Mouse (Mus musculus) midbrain, embryonic 12.5 days (tissue): Measurements from ENCODE around the gene Gal3st3. TPM values are rescaled to one million over a fixed set of nuclear protein-coding genes. Genes with fewer than 3 reads are reported as not detected.

Source experiments
- ATAC-seq: fragments of 200-750 bp; cut with Nextera tagmentation; 2 replicates; pipeline ENCODE4 v1.8.0; 2017; ENCODE audit warnings: low read depth, moderate TSS enrichment, moderate library complexity; ENCODE audit not compliant: low FRiP score
- H3K27ac ChIP-seq: fragments of 300-500 bp; sonication (generic); replicated peaks from 2 replicates; pipeline ENCODE4 v1.5.1; 2016; ENCODE audit warnings: mild to moderate bottlenecking
- H3K27me3 ChIP-seq: fragments of 300-500 bp; sonication (generic); 2 replicates; pipeline ENCODE4 v1.6.1; 2016; ENCODE audit warnings: mild to moderate bottlenecking
- H3K36me3 ChIP-seq: fragments of 300-500 bp; sonication (generic); 2 replicates; pipeline ENCODE4 v1.6.1; 2016
- H3K4me1 ChIP-seq: fragments of 300-500 bp; sonication (generic); 2 replicates; pipeline ENCODE4 v1.6.1; 2016
- H3K4me2 ChIP-seq: fragments of 300-500 bp; sonication (generic); replicated peaks from 2 replicates; pipeline ENCODE4 v1.6.1; 2016; ENCODE audit warnings: mild to moderate bottlenecking, moderate library complexity
- H3K4me3 ChIP-seq: fragments of 300-500 bp; sonication (generic); 2 replicates; pipeline ENCODE4 v1.5.1; 2016; ENCODE audit warnings: mild to moderate bottlenecking
- H3K9ac ChIP-seq: fragments of 300-500 bp; sonication (generic); replicated peaks from 2 replicates; pipeline ENCODE4 v1.6.1; 2016; ENCODE audit warnings: mild to moderate bottlenecking, moderate library complexity
- H3K9me3 ChIP-seq: fragments of 300-500 bp; sonication (generic); 2 replicates; pipeline ENCODE4 v1.6.1; 2016; ENCODE audit warnings: mild to moderate bottlenecking
- WGBS: fragments of 180-500 bp; shearing (Covaris S2); methylation state at CpG from one replicate; pipeline ENCODE4 v1.1.7; 2016; 5-methylcytosine and 5-hydroxymethylcytosine counted together
- polyA plus RNA-seq: library from polyadenylated mRNA; unstranded; fragments of >200 nt; fragmentation: Nextera tagmentation; extraction: Ambion mirVana; gene quantifications from 2 replicates; pipeline ENCODE4 v1.2.1, GENCODE M21; 2016

The Gal3st3 gene
- polyA plus RNA-seq, 1 experiment from 2014 or later, result 20.4 TPM

DNA sequence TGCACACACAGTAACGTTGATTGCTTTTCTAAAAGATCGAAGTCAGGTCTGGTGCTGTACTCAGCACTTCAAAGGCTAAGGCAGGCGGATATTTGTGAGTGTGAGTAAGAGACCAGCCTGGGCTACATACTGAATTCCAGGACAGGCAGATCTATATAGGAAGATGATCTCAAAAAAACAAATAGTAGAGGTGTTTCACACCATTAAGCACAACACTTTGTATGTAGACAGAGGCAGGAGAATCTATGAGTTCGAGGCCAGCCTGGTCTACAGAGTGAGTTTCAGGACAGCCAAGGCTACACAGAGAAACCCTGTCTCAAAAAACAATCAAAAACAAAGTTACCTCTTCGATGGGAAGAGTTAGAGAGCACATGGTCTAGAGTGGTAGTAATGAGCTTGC is 22.4 kb upstream of the Gal3st3 start:
- no peaks in the 10 kb centered on the region for H3K27me3 ChIP-seq
- H3K36me3 ChIP-seq, result peaks cover 66% of the 10 kb centered on the region
- H3K4me3 ChIP-seq, result no peak overlapping the region
- peaks cover 24% of the 10 kb centered on the region for H3K4me1 ChIP-seq
- H3K27ac ChIP-seq, result no peak overlapping the region
- H3K4me2 ChIP-seq, result no peak overlapping the region
- ATAC-seq, result no peak
- WGBS, result 97% methylated on average over 5 of the region's 5 CpGs
- no peaks in the 10 kb centered on the region for H3K9me3 ChIP-seq
- no peak overlapping the region for H3K9ac ChIP-seq

- Histone ChIP-seq H3K9me3 (no peaks in the 10 kb centered on the region), H3K36me3 (peaks cover 73% of the 10 kb centered on the region), H3K4me2 (no peak overlapping the region), H3K4me1 (peaks cover 18% of the 10 kb centered on the region), H3K9ac (no peak overlapping the region), H3K27ac (no peak overlapping the region), H3K4me3 (no peak overlapping the region), H3K27me3 (no peaks in the 10 kb centered on the region)
- no peak for ATAC-seq
- 91% methylated on average over 2 of the region's 2 CpGs for WGBS
Measured at GRCm38 (mm10) chr19:5276531-5276930, 21.6 kb upstream of the Gal3st3 start.

GRCm38 (mm10) chr19:5277140-5277539 is 21.0 kb upstream of the Gal3st3 start:
- Histone ChIP-seq H3K36me3 (peaks cover 79% of the 10 kb centered on the region), H3K9me3 (no peaks in the 10 kb centered on the region), H3K4me3 (no peak overlapping the region), H3K4me2 (no peak overlapping the region), H3K4me1 (peaks cover 12% of the 10 kb centered on the region), H3K27me3 (no peaks in the 10 kb centered on the region), H3K27ac (no peak overlapping the region), H3K9ac (no peak overlapping the region)
- no peak for ATAC-seq
- 89% methylated on average over 3 of the region's 3 CpGs for WGBS

GRCm38 (mm10) chr19:5278381-5278780 is 19.8 kb upstream of the Gal3st3 start:
- no peak for ATAC-seq
- H3K9me3 ChIP-seq, result no peaks in the 10 kb centered on the region
- 89% methylated on average over 8 of the region's 8 CpGs for WGBS
- no peak overlapping the region for H3K4me3 ChIP-seq
- peaks cover 6% of the 10 kb centered on the region for H3K4me1 ChIP-seq
- no peaks in the 10 kb centered on the region for H3K27me3 ChIP-seq
- H3K36me3 ChIP-seq, result peaks cover 92% of the 10 kb centered on the region
- no peak overlapping the region for H3K9ac ChIP-seq
- H3K27ac ChIP-seq, result no peak overlapping the region
- H3K4me2 ChIP-seq, result no peak overlapping the region

GRCm38 (mm10) chr19:5294972-5295735 is 3.0 kb upstream of the Gal3st3 start, which contains the start of gene Sf3b2:
TSS of gene Sf3b2 (minus strand) at chr19:5295455.
- peak within 1 kb of the TSS; percentile 91 for H3K4me2 ChIP-seq
- peak within 1 kb of the TSS; percentile 88 for H3K4me3 ChIP-seq
- ATAC-seq, result peak; percentile 93
- WGBS, result under 1% methylated on average over 46 of the region's 46 CpGs
- no peaks in the 10 kb centered on the region for H3K27me3 ChIP-seq
- H3K4me1 ChIP-seq, result peaks cover 39% of the 10 kb centered on the region
- H3K9me3 ChIP-seq, result no peaks in the 10 kb centered on the region
- peak within 1 kb of the TSS; percentile 85 for H3K9ac ChIP-seq
- H3K36me3 ChIP-seq, result peaks cover 31% of the 10 kb centered on the region
- peak within 1 kb of the TSS; percentile 89 for H3K27ac ChIP-seq

- Histone ChIP-seq H3K36me3 (peaks cover 26% of the 10 kb centered on the region), H3K27ac (peak overlapping the region; percentile 89), H3K4me1 (peaks cover 39% of the 10 kb centered on the region), H3K4me3 (peak overlapping the region; percentile 88), H3K9ac (peak overlapping the region; percentile 66), H3K27me3 (no peaks in the 10 kb centered on the region), H3K9me3 (no peaks in the 10 kb centered on the region), H3K4me2 (peak overlapping the region; percentile 66)
- 6% methylated on average over 13 of the region's 13 CpGs for WGBS
- peak; percentile 21; the same call in 1 of the 2 replicates for ATAC-seq
Measured at GRCm38 (mm10) chr19:5295736-5296075, 2.4 kb upstream of the Gal3st3 start.

GRCm38 (mm10) chr19:5296630-5297029 is 1.5 kb upstream of the Gal3st3 start:
- no peaks in the 10 kb centered on the region for H3K9me3 ChIP-seq
- ATAC-seq, result no peak
- 89% methylated on average over 5 of the region's 5 CpGs for WGBS
- H3K9ac ChIP-seq, result no peak overlapping the region
- H3K27ac ChIP-seq, result no peak overlapping the region
- peaks cover 39% of the 10 kb centered on the region for H3K4me1 ChIP-seq
- H3K27me3 ChIP-seq, result no peaks in the 10 kb centered on the region
- 0 out of 2 replicates have a peak overlapping the region, but pooled peaks have one; percentile 88 for H3K4me3 ChIP-seq
- H3K36me3 ChIP-seq, result peaks cover 16% of the 10 kb centered on the region
- H3K4me2 ChIP-seq, result no peak overlapping the region

GRCm38 (mm10) chr19:5300588-5300987 is 2.5 kb downstream of the Gal3st3 start:
- ATAC-seq, result no peak
- H3K27ac ChIP-seq, result no peak overlapping the region
- H3K4me2 ChIP-seq, result no peak overlapping the region
- 87% methylated on average over 6 of the region's 6 CpGs for WGBS
- no peaks in the 10 kb centered on the region for H3K9me3 ChIP-seq
- peaks cover 29% of the 10 kb centered on the region for H3K4me1 ChIP-seq
- H3K27me3 ChIP-seq, result no peaks in the 10 kb centered on the region
- peaks cover 29% of the 10 kb centered on the region for H3K36me3 ChIP-seq
- H3K9ac ChIP-seq, result no peak overlapping the region
- no peak overlapping the region for H3K4me3 ChIP-seq

- peaks cover 19% of the 10 kb centered on the region for H3K4me1 ChIP-seq
- no peak overlapping the region for H3K27ac ChIP-seq
- H3K4me3 ChIP-seq, result no peak overlapping the region
- ATAC-seq, result no peak
- WGBS, result 14% methylated on average over 4 of the region's 4 CpGs
- H3K27me3 ChIP-seq, result peaks cover 13% of the 10 kb centered on the region
- H3K9me3 ChIP-seq, result no peaks in the 10 kb centered on the region
- H3K4me2 ChIP-seq, result no peak overlapping the region
- H3K36me3 ChIP-seq, result peaks cover 48% of the 10 kb centered on the region
- H3K9ac ChIP-seq, result no peak overlapping the region
Measured at GRCm38 (mm10) chr19:5302455-5302854, 4.3 kb downstream of the Gal3st3 start.

DNA sequence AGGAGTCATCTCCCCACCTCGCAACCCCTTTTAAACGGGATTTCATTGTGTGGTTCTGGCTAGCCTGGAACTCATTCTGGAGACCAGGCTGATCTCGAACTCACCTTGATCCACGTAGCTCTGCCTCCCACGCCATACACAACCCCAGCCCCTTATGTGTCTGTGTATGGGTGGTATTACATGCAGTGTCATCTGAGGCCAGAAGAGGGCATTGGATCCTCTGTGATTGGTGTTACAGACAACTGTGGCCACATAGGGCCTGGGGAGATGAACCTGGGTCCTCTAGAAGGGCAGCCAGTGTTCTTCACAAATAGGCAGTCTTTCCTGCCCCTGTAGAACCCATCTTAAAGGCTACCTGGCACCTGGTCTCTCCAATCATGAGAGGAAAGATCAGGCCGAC is 8.1 kb downstream of the Gal3st3 start:
- Histone ChIP-seq H3K4me1 (no peaks in the 10 kb centered on the region), H3K27me3 (peaks cover 19% of the 10 kb centered on the region), H3K4me2 (no peak overlapping the region), H3K9ac (no peak overlapping the region), H3K9me3 (peaks cover 2% of the 10 kb centered on the region; the same call in 1 of the 2 replicates), H3K4me3 (no peak overlapping the region), H3K36me3 (peaks cover 54% of the 10 kb centered on the region), H3K27ac (no peak overlapping the region)
- WGBS, result 88% methylated on average over 6 of the region's 6 CpGs
- ATAC-seq, result no peak

- H3K27ac ChIP-seq, result no peak overlapping the region
- peaks cover 19% of the 10 kb centered on the region for H3K27me3 ChIP-seq
- 0 out of 2 replicates have a peak overlapping the region, but pooled peaks have one; percentile 13 for H3K4me3 ChIP-seq
- WGBS, result 46% methylated on average over 98 of the region's 98 CpGs
- 0 out of 2 replicates have a peak overlapping the region, but pooled peaks have one; percentile 20 for H3K9ac ChIP-seq
- peaks cover 2% of the 10 kb centered on the region; the same call in 1 of the 2 replicates for H3K9me3 ChIP-seq
- H3K36me3 ChIP-seq, result peaks cover 54% of the 10 kb centered on the region
- no peaks in the 10 kb centered on the region for H3K4me1 ChIP-seq
- ATAC-seq, result no peak
- H3K4me2 ChIP-seq, result peak overlapping the region; percentile 34; the same call in 1 of the 2 replicates
Measured at GRCm38 (mm10) chr19:5306968-5307734, 9.0 kb downstream of the Gal3st3 start.

- no peak for ATAC-seq
- H3K27me3 ChIP-seq, result peaks cover 19% of the 10 kb centered on the region
- H3K4me1 ChIP-seq, result no peaks in the 10 kb centered on the region
- H3K9ac ChIP-seq, result no peak overlapping the region
- no peak overlapping the region for H3K27ac ChIP-seq
- peaks cover 36% of the 10 kb centered on the region for H3K36me3 ChIP-seq
- no peak overlapping the region for H3K4me3 ChIP-seq
- H3K9me3 ChIP-seq, result peaks cover 2% of the 10 kb centered on the region; the same call in 1 of the 2 replicates
- no peak overlapping the region for H3K4me2 ChIP-seq
- 79% methylated on average over 7 of the region's 7 CpGs for WGBS
Measured at GRCm38 (mm10) chr19:5309025-5309424, 10.9 kb downstream of the Gal3st3 start.
